Mouse (Mus musculus) liver, embryonic 12.5 days (tissue): ENCODE data around the gene Zfp423. TPM values are rescaled to one million over a fixed set of nuclear protein-coding genes. Genes with fewer than 3 reads are reported as not detected.

Source experiments
- ATAC-seq: fragments of 200-750 bp; cut with Nextera tagmentation; 2 replicates; pipeline ENCODE4 v1.8.0; 2017; ENCODE audit warnings: moderate number of reproducible peaks, mild to moderate bottlenecking, moderate library complexity
- H3K27ac ChIP-seq: fragments of 300-500 bp; sonication (generic); 2 replicates; pipeline ENCODE4 v1.5.1; 2016; ENCODE audit warnings: mild to moderate bottlenecking
- H3K27me3 ChIP-seq: fragments of 300-500 bp; sonication (generic); replicated peaks from 2 replicates; pipeline ENCODE4 v1.6.1; 2016; ENCODE audit warnings: mild to moderate bottlenecking, moderate library complexity
- H3K36me3 ChIP-seq: fragments of 300-500 bp; sonication (generic); 2 replicates; pipeline ENCODE4 v1.6.1; 2016; ENCODE audit warnings: mild to moderate bottlenecking, moderate library complexity
- H3K4me1 ChIP-seq: fragments of 300-500 bp; sonication (generic); 2 replicates; pipeline ENCODE4 v1.6.1; 2016
- H3K4me2 ChIP-seq: fragments of 300-500 bp; sonication (generic); 2 replicates; pipeline ENCODE4 v1.6.1; 2016; ENCODE audit warnings: mild to moderate bottlenecking, moderate library complexity
- H3K4me3 ChIP-seq: fragments of 300-500 bp; sonication (generic); 2 replicates; pipeline ENCODE4 v1.5.1; 2016; ENCODE audit warnings: mild to moderate bottlenecking, moderate library complexity
- H3K9ac ChIP-seq: fragments of 300-500 bp; sonication (generic); 2 replicates; pipeline ENCODE4 v1.6.1; 2016; ENCODE audit warnings: mild to moderate bottlenecking, moderate library complexity
- H3K9me3 ChIP-seq: fragments of 300-500 bp; sonication (generic); replicated peaks from 2 replicates; pipeline ENCODE4 v1.6.1; 2016; ENCODE audit warnings: mild to moderate bottlenecking, moderate library complexity
- WGBS: fragments of 180-500 bp; shearing (Covaris S2); methylation state at CpG from one replicate; pipeline ENCODE4 v1.1.7; 2016; ENCODE audit not compliant: insufficient replicate concordance; 5-methylcytosine and 5-hydroxymethylcytosine counted together
- polyA plus RNA-seq: library from polyadenylated mRNA; unstranded; fragments of >200 nt; fragmentation: Nextera tagmentation; extraction: Ambion mirVana; gene quantifications from 2 replicates; pipeline ENCODE4 v1.2.1, GENCODE M21; 2016

Gene Zfp423
- polyA plus RNA-seq, 1 experiment from 2014 or later, result 2.5 TPM

DNA sequence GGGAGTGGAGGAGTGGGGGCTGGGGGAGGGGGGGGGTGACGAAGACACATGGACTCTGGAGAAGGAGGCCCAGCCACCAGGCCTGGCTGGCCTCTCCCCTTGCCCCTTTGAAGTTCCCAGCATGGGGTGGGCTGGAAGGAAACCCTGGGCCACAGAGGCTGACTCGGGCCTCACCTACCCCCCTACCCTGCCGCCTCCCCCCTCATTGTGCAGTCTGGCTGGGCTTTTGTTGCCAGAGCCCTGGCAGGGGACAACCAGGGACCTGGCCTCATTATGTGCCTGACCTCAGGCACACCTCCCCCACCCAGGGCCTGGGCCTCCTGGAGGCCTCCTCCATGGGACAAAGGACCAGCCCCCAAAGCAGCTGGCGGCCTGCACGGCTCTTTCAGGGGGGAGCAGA, 127.8 kb downstream of the Zfp423 start:
- Histone ChIP-seq H3K4me3 (no peak overlapping the region), H3K27me3 (peaks cover 29% of the 10 kb centered on the region), H3K4me1 (peaks cover 21% of the 10 kb centered on the region; the same call in 1 of the 2 replicates), H3K36me3 (no peaks in the 10 kb centered on the region), H3K9ac (no peak overlapping the region), H3K9me3 (no peaks in the 10 kb centered on the region), H3K27ac (no peak overlapping the region), H3K4me2 (no peak overlapping the region)
- no peak for ATAC-seq
- WGBS, result 30% methylated on average over 5 of the region's 5 CpGs

DNA sequence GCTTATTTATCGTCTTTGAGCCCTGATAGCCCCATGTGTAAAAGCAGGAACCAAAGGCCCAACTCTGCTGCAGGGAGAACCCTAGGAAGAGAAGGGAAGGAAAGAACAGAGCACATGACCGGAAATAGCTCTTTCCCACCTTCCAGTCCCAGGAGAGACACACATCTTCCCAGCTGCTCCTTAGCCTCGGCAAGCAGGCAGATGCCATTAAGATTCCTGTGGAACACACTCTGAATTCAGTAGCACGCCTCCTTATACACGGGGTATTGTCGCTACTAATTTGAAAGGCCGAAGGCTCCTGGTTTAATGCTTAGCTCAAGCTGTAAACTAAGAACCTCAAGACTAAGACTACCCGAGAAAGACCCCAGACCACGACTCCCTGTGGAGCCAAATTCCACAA, 128.3 kb downstream of the Zfp423 start:
- Histone ChIP-seq H3K4me3 (no peak overlapping the region), H3K9ac (no peak overlapping the region), H3K4me1 (peaks cover 21% of the 10 kb centered on the region; the same call in 1 of the 2 replicates), H3K27me3 (peaks cover 28% of the 10 kb centered on the region), H3K9me3 (no peaks in the 10 kb centered on the region), H3K4me2 (no peak overlapping the region), H3K36me3 (no peaks in the 10 kb centered on the region), H3K27ac (no peak overlapping the region)
- 35% methylated on average over 9 of the region's 9 CpGs for WGBS
- no peak for ATAC-seq

DNA sequence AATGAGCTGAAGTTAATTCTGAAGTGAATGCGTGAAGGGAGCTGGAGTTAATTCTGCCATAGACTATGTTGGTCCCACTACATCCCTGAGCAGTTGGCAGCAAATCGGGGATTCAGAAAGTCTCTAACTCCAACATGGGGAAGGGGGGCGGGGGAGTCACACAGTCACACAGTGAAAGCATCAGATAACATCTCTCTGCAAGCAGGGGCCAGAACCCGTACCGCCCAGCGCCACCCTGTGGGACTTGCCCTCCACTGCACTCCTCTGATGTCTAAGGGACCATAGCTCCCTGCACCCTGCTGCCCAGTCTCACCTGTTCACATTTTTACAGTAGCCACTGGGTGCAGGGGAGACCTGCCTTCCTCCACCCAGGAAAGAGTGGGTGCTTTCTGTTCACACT, 129.2 kb downstream of the Zfp423 start:
- Histone ChIP-seq H3K27me3 (peaks cover 19% of the 10 kb centered on the region), H3K4me1 (peaks cover 14% of the 10 kb centered on the region; the same call in 1 of the 2 replicates), H3K27ac (no peak overlapping the region), H3K36me3 (no peaks in the 10 kb centered on the region), H3K9me3 (no peaks in the 10 kb centered on the region), H3K9ac (no peak overlapping the region), H3K4me3 (no peak overlapping the region), H3K4me2 (no peak overlapping the region)
- 18% methylated on average over 6 of the region's 6 CpGs for WGBS
- no peak for ATAC-seq

DNA sequence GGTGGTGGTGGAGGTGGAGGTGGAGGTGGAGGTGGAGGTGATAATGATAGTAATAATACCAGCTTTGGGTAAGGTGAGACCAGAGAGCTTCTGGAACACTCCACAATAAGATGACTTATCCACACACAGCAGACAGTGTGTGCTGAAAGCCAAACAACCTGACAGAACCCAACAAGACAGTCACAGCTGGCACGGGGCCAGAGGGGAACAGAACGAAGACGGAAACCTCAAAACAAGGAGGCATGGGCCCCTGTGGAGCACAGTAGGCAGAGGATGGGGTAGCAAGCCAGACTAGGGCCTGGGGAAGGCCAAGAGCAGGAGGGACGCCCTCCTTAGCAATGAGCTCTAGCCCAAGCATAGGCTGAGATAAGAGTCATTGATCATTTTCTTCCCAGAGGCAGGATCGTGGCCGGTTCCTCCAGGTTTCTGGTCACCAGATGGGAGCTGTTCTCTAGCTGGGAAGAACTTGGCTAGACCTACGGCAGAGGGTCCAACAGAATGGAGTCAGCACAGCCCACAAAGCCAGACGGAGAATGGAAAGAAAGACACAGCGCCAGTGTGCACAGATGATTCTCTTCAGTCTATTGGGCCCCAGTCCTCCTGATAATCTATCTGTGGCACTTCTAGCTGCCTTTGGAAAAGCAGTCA, 133.3 kb downstream of the Zfp423 start:
- Histone ChIP-seq H3K4me1 (peaks cover under 1% of the 10 kb centered on the region; the same call in 1 of the 2 replicates), H3K9ac (no peak overlapping the region), H3K4me2 (no peak overlapping the region), H3K27ac (no peak overlapping the region), H3K4me3 (no peak overlapping the region), H3K9me3 (no peaks in the 10 kb centered on the region), H3K36me3 (no peaks in the 10 kb centered on the region), H3K27me3 (no peaks in the 10 kb centered on the region)
- no peak for ATAC-seq
- 69% methylated on average over 9 of the region's 9 CpGs for WGBS

DNA sequence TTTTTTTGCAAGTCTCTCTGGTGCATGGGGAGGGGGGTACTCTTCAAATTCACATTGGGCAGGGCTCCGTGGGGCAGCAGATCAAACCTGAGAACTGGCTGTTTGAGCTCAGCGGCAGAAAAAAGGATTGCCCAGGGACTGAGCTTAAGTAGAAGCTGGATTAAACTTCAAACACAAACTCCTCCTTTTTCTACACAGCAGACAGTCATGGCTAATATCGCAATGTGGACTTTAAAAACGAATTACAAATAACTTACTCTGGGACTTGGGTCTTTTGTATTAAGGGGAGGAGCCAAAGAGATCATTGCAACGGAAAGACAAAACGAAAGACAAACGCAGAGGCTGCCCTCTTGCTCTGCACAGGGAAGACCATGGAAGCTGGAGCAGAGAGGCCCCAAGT, 136.2 kb downstream of the Zfp423 start:
- H3K27me3 ChIP-seq, result no peaks in the 10 kb centered on the region
- no peak overlapping the region for H3K9ac ChIP-seq
- no peak overlapping the region for H3K4me2 ChIP-seq
- no peak overlapping the region for H3K4me3 ChIP-seq
- no peak for ATAC-seq
- no peak overlapping the region for H3K27ac ChIP-seq
- 21% methylated on average over 7 of the region's 7 CpGs for WGBS
- H3K9me3 ChIP-seq, result no peaks in the 10 kb centered on the region
- no peaks in the 10 kb centered on the region for H3K4me1 ChIP-seq
- H3K36me3 ChIP-seq, result no peaks in the 10 kb centered on the region

DNA sequence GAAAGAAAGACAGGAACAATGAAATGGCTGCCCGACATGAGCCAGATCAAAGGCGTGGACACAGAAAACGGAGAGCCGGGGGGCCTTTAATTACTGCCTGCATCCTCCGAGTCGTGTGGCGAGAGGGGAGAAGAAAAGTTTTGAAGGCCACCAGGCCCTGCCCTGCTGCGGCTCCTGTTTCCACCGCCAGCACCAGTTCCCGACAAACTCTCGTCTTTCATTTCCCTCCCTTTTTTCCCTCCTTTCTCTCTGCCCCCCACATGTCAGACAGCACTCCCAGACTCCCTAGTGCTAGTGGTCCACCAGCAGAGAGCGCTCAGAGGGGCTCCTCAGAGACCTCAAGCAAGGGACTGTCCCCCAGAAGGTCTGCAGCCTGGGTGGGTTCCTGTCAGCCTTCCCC, 136.7 kb downstream of the Zfp423 start:
- Histone ChIP-seq H3K4me2 (no peak overlapping the region), H3K9ac (no peak overlapping the region), H3K36me3 (no peaks in the 10 kb centered on the region), H3K4me1 (no peaks in the 10 kb centered on the region), H3K27ac (no peak overlapping the region), H3K27me3 (no peaks in the 10 kb centered on the region), H3K9me3 (no peaks in the 10 kb centered on the region), H3K4me3 (no peak overlapping the region)
- no peak for ATAC-seq
- 41% methylated on average over 12 of the region's 12 CpGs for WGBS

DNA sequence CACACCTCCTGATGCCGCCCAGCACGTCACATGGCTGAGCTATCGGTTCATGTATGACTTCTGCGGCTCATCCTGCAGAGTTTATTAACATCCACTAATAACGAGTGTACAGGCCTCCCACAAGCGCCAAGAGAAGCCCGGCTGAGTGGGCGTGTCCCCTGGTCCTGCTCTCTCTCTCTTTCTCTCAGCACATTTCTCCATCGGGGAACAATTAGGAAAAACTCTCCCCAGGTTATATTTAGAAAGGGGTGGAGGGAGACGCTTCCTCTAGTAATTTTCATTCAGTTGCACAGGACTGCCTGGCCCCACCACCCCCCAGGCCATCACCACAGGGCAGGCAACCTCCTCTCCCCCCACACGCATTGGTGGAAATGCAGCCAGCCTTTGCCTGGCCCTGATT, 137.2 kb downstream of the Zfp423 start:
- ATAC-seq, result no peak
- Histone ChIP-seq H3K9ac (no peak overlapping the region), H3K27me3 (no peaks in the 10 kb centered on the region), H3K4me1 (no peaks in the 10 kb centered on the region), H3K27ac (no peak overlapping the region), H3K9me3 (no peaks in the 10 kb centered on the region), H3K36me3 (no peaks in the 10 kb centered on the region), H3K4me2 (no peak overlapping the region), H3K4me3 (no peak overlapping the region)
- 66% methylated on average over 11 of the region's 11 CpGs for WGBS

DNA sequence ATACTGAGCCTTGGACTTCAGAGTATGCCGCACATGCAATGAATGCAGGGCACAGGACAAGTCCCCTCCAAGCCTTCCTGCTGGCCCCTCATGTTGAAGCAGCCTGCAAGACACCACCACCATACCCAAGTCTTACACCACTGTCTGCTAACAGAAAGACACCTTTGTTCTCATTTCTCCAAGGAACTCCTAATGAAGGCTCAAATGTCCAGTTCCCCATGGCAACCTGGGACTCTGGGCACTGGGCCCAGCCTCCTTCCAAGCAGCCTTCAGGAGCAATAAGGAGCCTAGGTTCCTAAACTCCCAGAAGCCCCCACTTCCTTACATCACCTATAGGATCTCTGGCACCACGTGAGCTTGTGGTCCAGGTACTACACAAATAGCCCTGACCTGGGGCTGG, 137.7 kb downstream of the Zfp423 start:
- no peaks in the 10 kb centered on the region for H3K9me3 ChIP-seq
- no peak overlapping the region for H3K4me2 ChIP-seq
- ATAC-seq, result no peak
- H3K36me3 ChIP-seq, result no peaks in the 10 kb centered on the region
- no peaks in the 10 kb centered on the region for H3K27me3 ChIP-seq
- WGBS, result 80% methylated on average over 2 of the region's 2 CpGs
- H3K9ac ChIP-seq, result no peak overlapping the region
- H3K4me3 ChIP-seq, result no peak overlapping the region
- H3K27ac ChIP-seq, result no peak overlapping the region
- H3K4me1 ChIP-seq, result no peaks in the 10 kb centered on the region

DNA sequence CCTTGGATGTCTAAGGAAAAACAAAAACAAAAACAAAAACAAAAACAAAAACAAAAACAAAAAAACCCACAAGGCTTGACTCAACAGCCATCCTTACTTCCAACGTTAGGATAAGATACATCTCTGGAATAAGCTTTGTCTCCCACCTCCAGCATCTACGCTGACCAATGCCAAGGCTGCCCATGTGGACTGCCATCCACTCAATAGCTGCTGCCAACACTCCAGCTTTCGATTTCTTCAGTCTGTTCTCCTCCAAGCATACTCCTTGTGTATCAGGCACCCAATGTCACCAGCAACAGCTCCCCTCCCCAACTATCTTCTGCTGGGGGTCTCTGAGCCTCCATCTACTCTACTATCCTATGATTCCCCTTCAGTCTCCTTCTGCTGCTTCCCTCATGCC, 140.1 kb downstream of the Zfp423 start:
- Histone ChIP-seq H3K4me3 (no peak overlapping the region), H3K9me3 (no peaks in the 10 kb centered on the region), H3K4me2 (no peak overlapping the region), H3K27me3 (no peaks in the 10 kb centered on the region), H3K9ac (no peak overlapping the region), H3K36me3 (no peaks in the 10 kb centered on the region), H3K4me1 (no peaks in the 10 kb centered on the region), H3K27ac (no peak overlapping the region)
- WGBS, result 74% methylated on average over 3 of the region's 3 CpGs
- ATAC-seq, result no peak

DNA sequence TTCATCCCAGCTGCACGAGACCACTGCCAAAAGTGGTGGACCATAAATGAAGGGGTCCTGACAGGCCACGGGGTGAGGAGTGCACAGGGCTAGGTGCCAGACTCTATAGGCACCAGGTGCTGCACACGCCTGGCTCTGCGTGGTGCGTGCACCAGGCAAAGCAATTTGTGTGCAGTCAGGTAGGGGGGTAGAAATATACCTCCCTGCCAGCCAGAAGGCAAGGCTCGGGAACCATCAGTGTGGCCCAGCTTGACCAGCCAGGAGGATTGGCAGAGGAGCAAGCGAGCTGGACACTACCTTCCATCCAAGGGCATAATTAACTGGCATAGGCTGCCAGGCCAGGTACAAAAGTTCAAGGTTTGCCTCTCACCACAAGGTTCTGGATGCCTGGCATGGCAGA, 140.9 kb downstream of the Zfp423 start:
- Histone ChIP-seq H3K4me3 (no peak overlapping the region), H3K9me3 (no peaks in the 10 kb centered on the region), H3K36me3 (no peaks in the 10 kb centered on the region), H3K4me2 (no peak overlapping the region), H3K4me1 (no peaks in the 10 kb centered on the region), H3K9ac (no peak overlapping the region), H3K27ac (no peak overlapping the region), H3K27me3 (no peaks in the 10 kb centered on the region)
- WGBS, result 72% methylated on average over 7 of the region's 7 CpGs
- no peak for ATAC-seq

DNA sequence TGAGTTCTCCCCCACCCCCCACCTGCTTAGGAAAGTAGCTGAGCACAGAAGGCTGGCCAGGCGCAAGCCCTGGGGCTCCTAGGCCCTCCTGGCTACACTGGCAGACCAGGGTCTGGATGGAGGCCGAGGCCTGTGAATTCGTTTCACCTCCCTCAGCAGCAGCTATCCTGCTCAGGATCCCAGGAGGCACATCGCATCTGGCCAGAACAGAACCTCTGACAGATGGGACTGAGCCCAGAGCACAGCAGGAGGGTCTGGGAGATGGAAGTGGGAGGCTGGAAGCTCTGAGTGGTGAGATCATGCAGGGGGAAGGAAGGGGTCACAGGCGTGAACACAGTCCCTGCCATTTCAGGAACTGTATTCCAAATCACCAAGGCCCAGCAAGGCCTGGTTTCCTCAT, 143.3 kb downstream of the Zfp423 start:
- Histone ChIP-seq H3K4me1 (no peaks in the 10 kb centered on the region), H3K36me3 (no peaks in the 10 kb centered on the region), H3K9ac (no peak overlapping the region), H3K4me2 (no peak overlapping the region), H3K4me3 (no peak overlapping the region), H3K9me3 (no peaks in the 10 kb centered on the region), H3K27ac (no peak overlapping the region), H3K27me3 (no peaks in the 10 kb centered on the region)
- ATAC-seq, result no peak
- 43% methylated on average over 5 of the region's 5 CpGs for WGBS

DNA sequence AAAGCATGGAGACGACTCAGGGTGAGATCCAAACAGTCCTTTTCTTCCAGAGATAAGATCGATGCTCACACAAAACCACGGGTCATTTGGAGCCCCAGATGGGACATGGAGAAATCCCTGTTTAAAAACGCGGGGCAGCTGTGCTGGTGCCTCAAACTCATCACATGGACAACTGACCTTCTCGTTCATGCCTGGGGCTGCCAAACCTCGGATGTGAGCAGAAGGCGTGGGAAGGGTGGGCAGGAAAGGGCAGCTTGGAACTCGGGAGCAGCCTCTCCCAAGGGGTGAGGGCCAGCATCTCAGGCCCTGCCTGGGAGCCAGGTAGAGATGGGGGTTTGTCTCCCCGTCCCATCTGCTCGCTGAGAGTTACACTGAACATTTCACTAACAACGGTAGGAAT, 146.7 kb downstream of the Zfp423 start:
- Histone ChIP-seq H3K27ac (no peak overlapping the region), H3K27me3 (no peaks in the 10 kb centered on the region), H3K4me1 (no peaks in the 10 kb centered on the region), H3K4me3 (no peak overlapping the region), H3K9ac (no peak overlapping the region), H3K36me3 (no peaks in the 10 kb centered on the region), H3K9me3 (no peaks in the 10 kb centered on the region), H3K4me2 (no peak overlapping the region)
- WGBS, result 60% methylated on average over 12 of the region's 12 CpGs
- ATAC-seq, result no peak

DNA sequence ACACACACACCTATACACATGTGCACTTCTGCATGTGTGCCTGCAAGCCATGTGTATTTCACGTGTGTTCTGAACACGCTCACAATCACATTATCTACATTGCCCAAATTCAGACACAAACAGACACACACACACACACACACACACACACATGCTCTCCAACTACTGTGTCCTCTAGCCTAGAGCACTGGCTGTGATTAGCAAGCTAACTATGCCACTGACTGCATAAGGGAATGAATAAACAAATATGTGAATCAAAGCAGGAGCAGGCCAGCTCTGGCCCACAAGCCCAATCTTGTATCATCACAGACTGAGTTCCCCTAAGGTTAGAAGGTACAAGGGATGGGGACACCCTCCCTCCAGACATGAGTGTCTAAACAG, 147.3 kb downstream of the Zfp423 start:
- 65% methylated on average over 2 of the region's 2 CpGs for WGBS
- Histone ChIP-seq H3K27me3 (no peaks in the 10 kb centered on the region), H3K4me1 (no peaks in the 10 kb centered on the region)

More for the DNA sequence above, 147.3 kb downstream of the Zfp423 start:
- H3K4me3 ChIP-seq, result no peak overlapping the region
- ATAC-seq, result no peak
- H3K4me2 ChIP-seq, result no peak overlapping the region
- H3K27ac ChIP-seq, result no peak overlapping the region
- no peaks in the 10 kb centered on the region for H3K36me3 ChIP-seq
- H3K9me3 ChIP-seq, result no peaks in the 10 kb centered on the region
- no peak overlapping the region for H3K9ac ChIP-seq
